Mouse (Mus musculus) megakaryocyte-erythroid progenitor cell, adult 5-6 weeks (primary cell): Measurements from ENCODE around the gene Cdcp2. TPM values are rescaled to one million over a fixed set of nuclear protein-coding genes. Genes with fewer than 3 reads are reported as not detected.

Experiments used
- ATAC-seq: replicated peaks from 2 replicates; pipeline ENCODE4 v1.8.0; 2016; ENCODE audit warnings: mild to moderate bottlenecking, inconsistent platforms; ENCODE audit not compliant: severe bottlenecking, poor library complexity, low FRiP score, low TSS enrichment
- total RNA-seq, 2 experiments: library from RNA; stranded (forward) in 1 of 2; stranded (reverse) in 1 of 2; fragments of 200-1000, 215-1000 nt in 1 of 2; fragments of >200 nt in 1 of 2; fragmentation: Nextera tagmentation in 1 of 2; gene quantifications; 2 replicates each; pipeline ENCODE4 v1.2.3; 2014 to 2017

Gene Cdcp2
- total RNA-seq, 2 experiments from 2014 or later, result not detected

- ATAC-seq, result no peak
Observed at GRCm38 (mm10) chr4:107126891-107127524, 30.3 kb downstream of the Cdcp2 start.

GRCm38 (mm10) chr4:107127901-107128669, 31.4 kb downstream of the Cdcp2 start:
- ATAC-seq, result no peak

GRCm38 (mm10) chr4:107129373-107129772, 32.7 kb downstream of the Cdcp2 start:
- ATAC-seq, result no peak

- ATAC-seq, result no peak
Observed at GRCm38 (mm10) chr4:107130534-107130933, 33.8 kb downstream of the Cdcp2 start.

GRCm38 (mm10) chr4:107134891-107135290, 38.2 kb downstream of the Cdcp2 start:
- no peak for ATAC-seq

- ATAC-seq, result no peak
Observed at GRCm38 (mm10) chr4:107135663-107136062, 39.0 kb downstream of the Cdcp2 start.

GRCm38 (mm10) chr4:107136531-107136930, 39.8 kb downstream of the Cdcp2 start:
- no peak for ATAC-seq

GRCm38 (mm10) chr4:107138948-107139835, 42.5 kb downstream of the Cdcp2 start:
- no peak for ATAC-seq

GRCm38 (mm10) chr4:107139836-107140631, 43.3 kb downstream of the Cdcp2 start:
- ATAC-seq, result no peak

- no peak for ATAC-seq
Observed at GRCm38 (mm10) chr4:107143511-107143910, 46.8 kb downstream of the Cdcp2 start.

GRCm38 (mm10) chr4:107150991-107151390, 54.3 kb downstream of the Cdcp2 start:
- ATAC-seq, result no peak

GRCm38 (mm10) chr4:107152571-107152970, 55.9 kb downstream of the Cdcp2 start:
- ATAC-seq, result no peak

GRCm38 (mm10) chr4:107156983-107157401, 60.3 kb downstream of the Cdcp2 start:
- ATAC-seq, result no peak

- ATAC-seq, result no peak
Observed at GRCm38 (mm10) chr4:107159166-107159773, 62.6 kb downstream of the Cdcp2 start.

- no peak for ATAC-seq
Observed at GRCm38 (mm10) chr4:107160181-107160580, 63.5 kb downstream of the Cdcp2 start.
